Mouse (Mus musculus) embryo, embryonic 11 days (tissue): ENCODE results near the gene Psma3.
"Not testable (repeated sequence)": the region's sequence is repeated elsewhere in the genome, so short reads cannot be mapped to it uniquely, and the experiment has no call there.

Experiments
- DNase-seq: peaks from one replicate; pipeline ENCODE4 v3.0.0-alpha.2; 2015

The Psma3 gene

DNA sequence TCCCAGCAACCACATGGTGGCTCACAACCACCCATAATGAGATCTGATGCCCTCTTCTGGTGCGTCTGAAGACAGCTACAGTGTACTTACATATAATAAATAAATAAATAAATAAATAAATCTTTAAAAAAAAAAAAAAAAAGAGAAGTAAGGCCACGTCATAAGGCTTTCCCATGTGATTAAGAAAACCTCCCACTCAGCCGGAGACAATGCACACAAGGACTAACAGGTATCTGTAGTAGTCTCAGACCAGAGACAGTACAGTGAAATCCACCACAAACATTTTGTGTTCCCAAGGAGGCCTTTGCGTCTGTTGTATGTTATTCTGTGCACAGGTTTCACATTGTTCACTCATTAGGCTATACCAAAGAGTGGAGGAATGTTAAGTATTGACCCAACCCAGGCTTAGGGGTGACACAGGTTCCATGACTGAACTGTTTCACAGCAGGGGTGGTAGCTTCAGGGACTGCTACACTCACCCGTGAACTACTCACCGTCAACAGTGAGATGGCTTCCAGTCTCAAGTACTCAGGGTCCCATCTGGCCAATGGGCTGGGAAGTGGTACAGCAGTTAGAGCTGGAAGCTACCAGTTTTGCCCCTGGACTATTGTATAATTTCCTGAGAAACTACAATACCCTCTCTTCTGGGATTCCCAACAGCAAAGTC, 29.5 kb downstream of the Psma3 start:
- no peak for DNase-seq

DNA sequence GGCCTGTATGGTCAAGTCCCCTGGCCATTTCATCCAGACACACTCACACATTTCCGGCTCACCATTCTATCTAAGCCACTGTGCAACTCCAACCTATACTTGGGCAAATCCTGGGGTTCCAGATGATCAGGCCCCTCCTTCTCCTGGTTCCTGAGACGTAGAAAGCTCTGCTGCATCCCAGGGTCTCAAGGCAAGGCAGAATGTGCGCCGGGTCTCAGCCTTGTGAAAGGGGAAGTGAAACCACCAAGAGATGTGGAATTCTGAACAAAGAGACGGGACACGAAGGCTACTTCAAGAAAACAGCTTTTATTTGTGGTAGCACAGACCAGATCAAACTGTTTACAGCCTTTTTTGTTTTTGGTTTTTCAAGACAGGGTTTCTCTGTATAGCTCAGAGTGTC, 31.7 kb downstream of the Psma3 start:
- DNase-seq: no peak

GRCm38 (mm10) chr12:71006901-71007300, 32.5 kb downstream of the Psma3 start:
- DNase-seq: no peak

GRCm38 (mm10) chr12:71009769-71010168, 35.3 kb downstream of the Psma3 start:
- peak; percentile 15 for DNase-seq

GRCm38 (mm10) chr12:71014845-71015362, 40.5 kb downstream of the Psma3 start:
- DNase-seq: peak; percentile 83

GRCm38 (mm10) chr12:71015363-71016210, 41.2 kb downstream of the Psma3 start, which contains the start of gene Arid4a:
Gene Arid4a (plus strand): TSS chr12:71015990.
- peak; percentile 98 for DNase-seq

GRCm38 (mm10) chr12:71016211-71016502, 41.7 kb downstream of the Psma3 start:
- DNase-seq: no peak

- DNase-seq: peak; percentile 58
These were observed 42.3 kb downstream of the Psma3 start for GRCm38 (mm10) chr12:71016503-71017241.

GRCm38 (mm10) chr12:71017242-71017571, 42.8 kb downstream of the Psma3 start:
- no peak for DNase-seq

- DNase-seq: no peak
These were observed 43.4 kb downstream of the Psma3 start for GRCm38 (mm10) chr12:71017827-71018226.

DNA sequence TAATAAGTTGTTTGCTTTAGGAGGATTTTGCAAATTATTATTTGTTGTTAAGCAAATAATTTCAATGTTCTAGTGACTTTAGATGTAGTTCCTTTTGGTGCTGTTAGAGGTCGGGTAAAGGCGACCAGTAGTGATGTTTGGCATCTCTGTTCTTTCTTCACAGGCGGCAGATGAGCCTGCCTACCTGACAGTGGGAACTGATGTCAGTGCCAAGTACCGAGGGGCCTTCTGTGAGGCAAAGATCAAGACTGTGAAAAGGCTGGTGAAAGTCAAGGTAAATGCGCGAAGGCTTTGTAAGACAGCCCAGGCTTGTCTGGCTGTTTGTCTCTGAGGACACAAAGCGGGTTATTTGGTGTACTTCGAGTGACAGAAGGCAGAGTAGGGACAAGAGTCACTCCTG, 44.8 kb downstream of the Psma3 start:
- no peak for DNase-seq

DNA sequence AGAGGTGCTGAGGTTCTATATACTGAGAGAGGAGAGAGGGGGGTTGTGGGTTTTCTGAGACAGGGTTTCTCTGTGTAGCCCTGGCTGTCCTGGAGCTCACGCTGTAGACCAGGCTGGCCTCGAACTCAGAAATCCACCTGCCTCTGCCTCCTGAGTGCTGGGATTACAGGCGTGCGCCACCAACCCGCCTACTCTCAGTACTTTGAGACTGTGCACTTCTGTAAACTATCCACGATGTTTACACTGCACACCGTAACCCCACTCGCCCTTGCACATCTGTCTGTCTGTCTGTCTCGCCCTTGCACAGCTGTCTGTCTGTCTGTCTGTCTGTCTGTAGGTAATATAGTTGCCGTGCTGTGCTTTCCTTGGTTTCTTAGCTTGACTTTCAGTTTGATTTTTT, 50.0 kb downstream of the Psma3 start:
- no peak for DNase-seq

GRCm38 (mm10) chr12:71028265-71028664, 53.8 kb downstream of the Psma3 start:
- not testable (repeated sequence) for DNase-seq

DNA sequence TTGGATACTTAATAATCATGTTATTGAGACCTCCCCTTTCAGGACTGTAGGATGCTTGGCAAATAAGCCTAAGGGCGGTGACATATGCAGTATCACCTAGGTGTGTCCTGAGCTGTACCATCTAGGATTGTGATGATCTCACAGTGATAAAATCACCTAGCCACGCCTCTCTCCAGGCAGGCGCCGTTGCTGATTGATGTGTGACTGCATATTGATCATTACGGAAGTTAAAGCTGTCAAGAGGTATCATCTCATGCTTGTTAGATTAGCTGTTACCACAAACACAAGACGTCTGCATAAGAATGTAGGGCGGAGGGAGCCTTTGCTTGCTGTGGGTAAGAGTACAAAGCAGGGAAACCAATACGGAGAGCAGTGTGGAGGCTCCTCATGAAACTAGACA, 55.8 kb downstream of the Psma3 start:
- no peak for DNase-seq

- no peak for DNase-seq
These were observed 56.3 kb downstream of the Psma3 start for GRCm38 (mm10) chr12:71030722-71031121.

- no peak for DNase-seq
These were observed 61.4 kb downstream of the Psma3 start for GRCm38 (mm10) chr12:71035826-71036225.

DNA sequence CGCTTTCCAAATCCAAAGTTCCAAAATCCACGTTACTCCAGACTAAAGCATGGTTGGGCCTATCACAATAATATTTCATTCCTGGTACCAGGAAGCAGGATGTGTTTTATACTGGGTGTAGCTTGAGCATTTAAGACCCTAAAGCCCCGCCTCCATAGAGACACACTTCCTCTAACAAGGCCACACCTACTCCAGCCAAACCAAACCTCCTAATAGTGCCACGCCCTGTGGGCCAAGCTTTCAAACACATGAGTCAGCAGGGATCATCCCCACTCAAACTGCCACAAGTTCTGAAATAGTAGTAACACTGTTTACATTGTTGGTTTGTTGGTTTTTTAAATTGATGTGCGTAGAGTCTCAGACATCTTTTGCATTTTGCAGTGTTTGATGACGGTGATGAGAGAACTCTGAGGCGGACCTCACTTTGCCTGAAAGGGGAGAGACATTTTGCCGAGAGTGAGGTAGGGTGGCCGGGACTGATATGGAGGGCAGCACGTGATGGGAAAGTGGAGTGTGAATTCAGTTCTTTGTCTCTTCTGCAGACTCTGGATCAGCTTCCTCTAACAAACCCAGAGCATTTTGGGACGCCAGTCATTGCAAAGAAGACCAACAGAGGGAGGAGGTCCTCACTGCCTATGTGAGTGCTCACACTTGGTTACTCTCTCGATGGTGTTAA, 62.4 kb downstream of the Psma3 start:
- no peak for DNase-seq

DNA sequence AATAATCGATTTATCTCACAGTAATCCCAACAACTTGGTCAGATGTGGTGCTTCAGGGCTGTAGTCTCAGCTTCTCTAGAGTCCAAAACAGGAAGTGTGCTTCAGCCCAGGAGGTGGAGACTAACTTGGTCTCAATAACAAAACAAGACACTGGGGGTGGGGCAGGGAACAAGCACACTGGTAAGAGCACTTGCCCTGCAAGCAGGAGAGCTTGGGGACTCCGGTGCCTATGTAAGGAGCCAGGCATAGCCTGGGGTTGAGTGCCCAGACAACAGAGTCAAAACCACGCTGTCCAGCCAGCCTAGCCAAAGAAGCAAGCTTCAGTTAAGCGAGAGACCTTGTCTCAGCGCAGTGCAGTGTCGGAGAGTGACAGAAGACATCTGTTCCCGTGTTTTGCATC, 66.0 kb downstream of the Psma3 start:
- DNase-seq: no peak

DNA sequence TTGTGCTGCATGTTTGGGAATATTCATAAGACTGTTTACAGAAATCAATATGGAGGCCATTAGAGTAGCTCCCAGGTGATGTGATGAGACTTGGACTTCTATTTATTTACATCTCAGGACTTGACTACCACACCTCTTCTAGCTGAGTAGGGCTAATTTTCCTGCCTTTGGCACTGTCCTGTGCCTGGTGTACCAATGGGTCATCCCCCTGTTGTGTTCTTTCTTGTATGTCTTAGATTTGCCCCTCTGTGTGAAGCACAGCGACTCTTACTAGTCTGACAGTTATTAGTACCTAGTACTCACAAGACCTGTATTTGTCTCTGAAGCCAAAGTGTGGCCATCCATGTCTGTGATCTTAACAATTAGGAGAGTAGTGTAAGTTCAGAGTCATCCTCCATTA, 68.0 kb downstream of the Psma3 start:
- no peak for DNase-seq

- no peak for DNase-seq
These were observed 69.2 kb downstream of the Psma3 start for GRCm38 (mm10) chr12:71043571-71043970.

- DNase-seq: no peak
These were observed 70.1 kb downstream of the Psma3 start for GRCm38 (mm10) chr12:71044488-71044887.
